Comparison of ENCODE assay signal across 8 mouse cellular contexts in genomic region chr3:95938835-95939234, GRCm38 (mm10). TPM values are rescaled to one million over a fixed set of nuclear protein-coding genes. Genes with fewer than 3 reads are reported as not detected.
DNase-seq lines count a peak whose midpoint lies in the region; ATAC-seq lines count a peak whose summit lies in the region.

No protein-coding gene starts in this region.

- H3K36me3 ChIP-seq in liver, embryonic 11.5 days (ENCODE audit: control insufficient read depth, insufficient read depth, low read length) = peaks cover 74% of the 10 kb centered on the region

- WGBS in liver, embryonic 11.5 days = 89% methylated on average over 15 of the region's 15 CpGs

- H3K27ac ChIP-seq in liver, embryonic 11.5 days (ENCODE audit: low read depth, low read length) = no peak overlapping the region

- no peak overlapping the region for H3K4me3 ChIP-seq in liver, embryonic 11.5 days (ENCODE audit: low read depth, low read length)

- DNase-seq in adrenal gland, postnatal 10 days = peak; percentile 34
- DNase-seq in adrenal gland, adult 8-10 months = no peak
- peak; percentile 33 for DNase-seq in liver
- DNase-seq in liver, embryonic 11.5 days (ENCODE audit: low spot score) = no peak
- no peak for DNase-seq in urinary bladder, postnatal 4 days (ENCODE audit: low spot score in 2 of 2)
- no peak for DNase-seq in left cerebral cortex, adult 8-10 months (ENCODE audit: low spot score in 2 of 2)

- ATAC-seq in liver, embryonic 11.5 days (replicated peaks; ENCODE audit: low FRiP score) = no peak
- peak; percentile 76 for ATAC-seq in common myeloid progenitor, adult 5-6 weeks (replicated peaks; ENCODE audit: low read depth, poor library complexity, severe bottlenecking)
- ATAC-seq in neutrophil, adult 5-6 weeks (ENCODE audit: extremely low read depth, insufficient number of reproducible peaks, low FRiP score, poor library complexity, severe bottlenecking) = peak; percentile 47; the same call in 1 of the 2 replicates

- no peaks in the 10 kb centered on the region for H3K4me1 ChIP-seq in liver, embryonic 11.5 days (replicated peaks; ENCODE audit: control insufficient read depth, insufficient read depth, low read length)

- H3K9me3 ChIP-seq in liver, embryonic 11.5 days (ENCODE audit: control insufficient read depth, low read length) = no peaks in the 10 kb centered on the region

- no peak overlapping the region for H3K9ac ChIP-seq in liver, embryonic 11.5 days (ENCODE audit: low read depth, low read length)

- no peaks in the 10 kb centered on the region for H3K27me3 ChIP-seq in liver, embryonic 11.5 days (replicated peaks; ENCODE audit: control insufficient read depth, insufficient read depth, low read length)

- no peak overlapping the region for H3K4me2 ChIP-seq in liver, embryonic 11.5 days

RNA-seq across cellular contexts. Expression of gene Anp32e, which starts 9.8 kb away (rescaled TPM):
- 100 to 1,000 TPM in 1 of 2 experiments, 10 to 100 TPM in 1; 89.8 to 110 TPM for total RNA-seq in adrenal gland, postnatal 10 days (2021)
- total RNA-seq in adrenal gland, adult 8-10 months (2022) = 10 to 100 TPM; 83.8 to 94.0 (median 88.4) TPM
- polyA plus RNA-seq in liver, embryonic 11.5 days (2014; fragmentation: Nextera tagmentation; extraction: Ambion mirVana) = 110 TPM in 2 replicates
- 560 and 574 TPM in 2 replicates for total RNA-seq in common myeloid progenitor, adult 5-6 weeks (2017)
- total RNA-seq in neutrophil, adult 5-6 weeks (2017) = 82.9 and 114 TPM in 2 replicates
- total RNA-seq in left cerebral cortex, adult 8-10 months (2022) = 100 to 1,000 TPM in 3 of 4 experiments, 10 to 100 TPM in 1; 95.2 to 110 (median 106) TPM

RNA-seq across cellular contexts. Expression of gene Car14, which starts 34.3 kb away (rescaled TPM):
- 10 to 100 TPM; 13.6 to 18.5 TPM for total RNA-seq in adrenal gland, postnatal 10 days (2021)
- 1 to 10 TPM in 1 of 4 experiments, under 1 TPM in 2, not detected in 1; 0.22 to 2.4 (median 0.55) TPM for total RNA-seq in adrenal gland, adult 8-10 months (2022)
- 27.4 and 28.9 TPM in 2 replicates for polyA plus RNA-seq in liver, embryonic 11.5 days (2014; fragmentation: Nextera tagmentation; extraction: Ambion mirVana)
- total RNA-seq in common myeloid progenitor, adult 5-6 weeks (2017) = not detected in 2 replicates
- not detected in 2 replicates for total RNA-seq in neutrophil, adult 5-6 weeks (2017)
- 10 to 100 TPM; 12.2 to 20.3 (median 14.2) TPM for total RNA-seq in left cerebral cortex, adult 8-10 months (2022)

RNA-seq across cellular contexts. Expression of gene Aph1a, which starts 45.1 kb away (rescaled TPM):
- total RNA-seq in adrenal gland, postnatal 10 days (2021) = 100 to 1,000 TPM; 167 to 171 TPM
- total RNA-seq in adrenal gland, adult 8-10 months (2022) = 100 to 1,000 TPM; 114 to 155 (median 121) TPM
- polyA plus RNA-seq in liver, embryonic 11.5 days (2014; fragmentation: Nextera tagmentation; extraction: Ambion mirVana) = 34.3 and 35.1 TPM in 2 replicates
- 32.3 and 40.9 TPM in 2 replicates for total RNA-seq in common myeloid progenitor, adult 5-6 weeks (2017)
- 26.9 and 27.1 TPM in 2 replicates for total RNA-seq in neutrophil, adult 5-6 weeks (2017)
- 10 to 100 TPM; 65.4 to 77.7 (median 72.4) TPM for total RNA-seq in left cerebral cortex, adult 8-10 months (2022)

RNA-seq across cellular contexts. Expression of gene BC028528, which starts 47.0 kb away (rescaled TPM):
- total RNA-seq in adrenal gland, postnatal 10 days (2021) = 10 to 100 TPM; 27.7 to 38.8 TPM
- total RNA-seq in adrenal gland, adult 8-10 months (2022) = 10 to 100 TPM in 1 of 4 experiments, 1 to 10 TPM in 3; 8.0 to 10.5 (median 8.8) TPM
- 9.5 and 13.5 TPM in 2 replicates for polyA plus RNA-seq in liver, embryonic 11.5 days (2014; fragmentation: Nextera tagmentation; extraction: Ambion mirVana)
- 43.4 and 62.9 TPM in 2 replicates for total RNA-seq in common myeloid progenitor, adult 5-6 weeks (2017)
- total RNA-seq in neutrophil, adult 5-6 weeks (2017) = 63.4 and 69.2 TPM in 2 replicates
- total RNA-seq in left cerebral cortex, adult 8-10 months (2022) = 10 to 100 TPM in 1 of 4 experiments, 1 to 10 TPM in 3; 6.0 to 14.9 (median 8.1) TPM

RNA-seq across cellular contexts. Expression of gene Ciart, which starts 56.8 kb away (rescaled TPM):
- total RNA-seq in adrenal gland, postnatal 10 days (2021) = 1 to 10 TPM; 1.9 to 4.9 TPM
- 10 to 100 TPM in 1 of 4 experiments, 1 to 10 TPM in 3; 3.6 to 12.3 (median 5.9) TPM for total RNA-seq in adrenal gland, adult 8-10 months (2022)
- 7.9 and 8.1 TPM in 2 replicates for polyA plus RNA-seq in liver, embryonic 11.5 days (2014; fragmentation: Nextera tagmentation; extraction: Ambion mirVana)
- 14.6 and 18.5 TPM in 2 replicates for total RNA-seq in common myeloid progenitor, adult 5-6 weeks (2017)
- total RNA-seq in neutrophil, adult 5-6 weeks (2017) = 0.81 and 2.2 TPM in 2 replicates
- 10 to 100 TPM; 27.0 to 55.7 (median 48.4) TPM for total RNA-seq in left cerebral cortex, adult 8-10 months (2022)

Comparison
In these comparisons a context has a peak if more than half of its experiments do, and no peak if none do; other contexts are left out.
1. DNase-seq: peak in adrenal gland, postnatal 10 days (single experiment) and liver (single experiment); none in adrenal gland, adult 8-10 months (single experiment), liver, embryonic 11.5 days (single experiment), urinary bladder, postnatal 4 days (0 of 2) and left cerebral cortex, adult 8-10 months (0 of 2).